Mouse (Mus musculus) MEL-GATA-1-ER (cell line): ENCODE results near the gene Nop2.
"Not testable (repeated sequence)": the region's sequence is repeated elsewhere in the genome, so short reads cannot be mapped to it uniquely, and the experiment has no call there.

Experiments used
- DNase-seq: peaks from one replicate; pipeline ENCODE4 v3.0.0-alpha.2; 2012; ENCODE audit warnings: low read depth; ENCODE audit errors: extremely low read depth

Nop2 gene

DNA sequence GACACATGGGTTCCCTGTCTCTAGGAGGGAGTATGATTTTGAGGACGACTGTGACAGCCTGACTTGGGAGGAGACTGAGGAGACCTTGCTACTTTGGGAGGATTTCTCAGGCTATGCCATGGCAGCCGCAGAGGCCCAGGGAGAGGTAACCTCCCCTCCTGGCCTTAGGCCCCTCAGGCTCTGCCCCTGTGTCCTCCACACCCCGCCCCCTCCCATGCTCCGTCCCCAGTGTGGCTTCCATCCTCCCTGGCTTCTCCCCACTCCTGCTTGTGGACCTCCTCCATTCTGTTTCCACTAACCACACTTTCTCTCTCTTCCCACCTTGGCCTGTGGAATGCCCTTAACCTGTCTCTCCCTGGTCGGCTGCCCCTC is 21.3 kb downstream of the Nop2 start:
- no peak for DNase-seq

DNA sequence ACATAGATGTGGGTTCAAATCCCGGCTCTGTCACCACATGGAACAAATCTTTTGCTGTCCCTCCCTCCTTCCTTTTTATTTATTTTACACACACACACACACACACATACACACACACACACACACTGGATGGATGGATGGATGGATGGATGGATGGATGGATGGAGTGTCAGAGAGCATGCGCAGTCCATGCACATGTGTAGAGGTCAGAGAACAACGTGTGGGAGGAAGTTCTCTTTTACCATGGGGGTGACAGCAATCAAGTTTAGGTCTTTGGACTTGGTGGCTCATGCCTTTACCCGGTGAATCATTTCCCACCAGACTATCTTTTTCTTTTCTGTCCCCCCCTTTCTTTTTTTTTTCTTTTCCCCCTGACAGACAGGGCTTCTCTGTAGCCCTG is 22.0 kb downstream of the Nop2 start:
- no peak for DNase-seq

DNA sequence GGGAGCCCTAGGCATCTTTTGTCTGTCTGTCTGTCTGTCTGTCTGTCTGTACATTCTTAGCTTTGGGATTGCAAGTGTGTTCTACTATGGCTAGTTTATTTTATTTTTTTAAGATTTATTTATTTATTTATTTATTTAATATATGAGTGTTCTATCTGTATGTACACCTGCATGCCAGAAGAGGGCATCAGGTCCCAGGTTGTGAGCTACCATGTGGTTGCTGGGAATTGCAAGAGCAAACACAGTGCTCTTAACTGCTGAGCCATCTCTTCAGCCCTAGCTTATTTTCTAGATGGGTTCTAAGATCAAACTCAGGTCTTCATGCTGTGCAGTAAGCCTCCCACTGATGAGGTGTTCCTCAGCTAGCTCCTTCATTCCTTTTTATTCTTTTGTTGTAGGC is 22.8 kb downstream of the Nop2 start:
- no peak for DNase-seq

DNA sequence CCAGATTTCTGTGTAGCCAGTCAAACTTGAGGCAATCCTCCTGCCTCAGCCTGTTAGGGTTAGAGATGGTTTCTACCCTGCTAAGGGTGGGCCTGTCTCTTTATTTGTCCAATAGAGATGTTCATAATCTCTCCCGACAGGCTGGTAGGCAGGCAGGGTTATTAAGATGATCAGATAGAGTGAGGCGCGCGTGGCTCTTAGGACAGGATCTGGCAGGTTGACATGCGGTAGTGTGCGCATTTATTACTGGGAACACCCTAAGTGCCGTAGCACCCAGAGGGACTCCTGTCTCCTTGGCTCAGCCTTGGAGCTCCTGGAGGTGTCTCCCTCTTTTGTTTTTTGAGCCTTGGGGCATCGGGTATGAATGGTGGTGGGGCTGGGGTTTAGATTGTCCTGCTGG is 23.6 kb downstream of the Nop2 start:
- no peak for DNase-seq

DNA sequence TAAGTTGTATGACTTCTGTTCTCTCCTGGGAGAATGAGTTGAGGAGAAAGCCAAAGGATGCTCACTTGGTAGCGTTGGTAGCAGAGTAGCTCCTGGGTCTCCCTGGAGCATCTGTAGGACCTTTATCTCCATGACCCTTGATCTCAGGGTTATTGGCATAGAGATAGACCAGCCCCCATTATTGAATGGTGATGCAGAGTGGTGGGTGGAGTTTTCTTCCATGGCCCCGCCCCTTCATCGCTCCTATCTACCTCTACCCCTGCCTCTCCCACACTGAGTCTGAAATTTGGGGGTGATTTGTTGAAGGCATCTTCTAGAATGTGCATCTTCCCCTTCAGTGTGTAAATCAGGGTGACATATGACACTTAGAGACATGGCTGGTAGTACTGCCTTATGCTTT is 24.8 kb downstream of the Nop2 start:
- DNase-seq = no peak

DNA sequence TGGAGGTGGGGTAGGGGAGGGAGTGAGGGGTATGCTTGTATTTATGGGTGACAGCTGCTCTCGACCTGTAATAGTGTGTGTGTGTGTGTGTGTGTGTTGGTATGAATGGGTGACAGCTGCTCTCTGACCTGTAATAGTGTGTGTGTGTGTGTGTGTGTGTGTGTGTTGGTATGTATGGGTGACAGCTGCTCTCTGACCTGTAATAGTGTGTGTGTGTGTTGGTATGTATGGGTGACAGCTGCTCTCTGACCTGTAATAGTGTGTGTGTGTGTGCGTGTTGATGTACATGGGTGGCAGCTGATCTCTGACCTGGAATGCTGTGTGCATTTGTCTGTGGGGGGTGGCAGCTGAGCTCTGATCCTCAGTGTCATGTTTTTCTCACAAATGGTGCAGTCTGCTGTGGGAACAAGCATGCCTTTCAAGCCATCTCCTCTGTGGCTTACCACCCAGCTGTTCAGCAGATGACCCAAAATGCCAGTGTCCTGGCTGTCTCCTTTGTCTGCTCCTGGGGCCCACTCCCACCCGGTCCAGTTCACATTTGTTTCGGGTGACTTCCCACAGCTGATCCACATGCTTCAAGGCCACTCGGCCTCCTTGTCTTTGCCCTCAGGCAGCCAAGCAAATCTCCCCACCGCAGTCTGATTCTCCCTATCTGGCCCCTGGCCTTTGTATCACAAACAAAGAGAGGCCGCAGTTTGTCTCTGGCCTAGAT is 25.4 kb downstream of the Nop2 start:
- DNase-seq = no peak

DNA sequence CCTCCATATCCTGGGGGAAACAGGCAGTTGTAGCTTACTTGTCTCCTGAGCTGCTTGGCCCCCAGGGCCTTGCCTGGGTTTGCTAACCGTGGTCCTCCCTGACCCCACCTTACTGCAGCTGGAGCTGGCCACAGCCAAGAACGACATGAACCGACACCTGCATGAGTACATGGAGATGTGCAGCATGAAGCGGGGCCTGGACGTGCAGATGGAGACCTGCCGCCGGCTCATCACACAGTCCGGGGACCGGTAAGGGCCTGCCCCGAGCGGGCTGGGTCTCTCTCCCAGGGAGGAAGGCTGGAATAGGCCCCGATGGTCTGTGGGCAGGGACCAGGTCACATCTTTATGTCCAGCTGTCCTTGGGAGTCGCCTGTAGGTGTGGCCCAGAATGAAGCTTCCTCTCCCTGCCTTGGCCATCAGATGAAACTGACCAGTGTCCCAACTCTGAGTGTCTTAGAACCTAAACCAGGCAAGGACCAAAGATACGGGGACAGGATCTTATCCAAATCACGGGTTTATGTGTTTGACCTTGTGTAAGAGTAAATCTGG is 27.3 kb downstream of the Nop2 start:
- no peak for DNase-seq

DNA sequence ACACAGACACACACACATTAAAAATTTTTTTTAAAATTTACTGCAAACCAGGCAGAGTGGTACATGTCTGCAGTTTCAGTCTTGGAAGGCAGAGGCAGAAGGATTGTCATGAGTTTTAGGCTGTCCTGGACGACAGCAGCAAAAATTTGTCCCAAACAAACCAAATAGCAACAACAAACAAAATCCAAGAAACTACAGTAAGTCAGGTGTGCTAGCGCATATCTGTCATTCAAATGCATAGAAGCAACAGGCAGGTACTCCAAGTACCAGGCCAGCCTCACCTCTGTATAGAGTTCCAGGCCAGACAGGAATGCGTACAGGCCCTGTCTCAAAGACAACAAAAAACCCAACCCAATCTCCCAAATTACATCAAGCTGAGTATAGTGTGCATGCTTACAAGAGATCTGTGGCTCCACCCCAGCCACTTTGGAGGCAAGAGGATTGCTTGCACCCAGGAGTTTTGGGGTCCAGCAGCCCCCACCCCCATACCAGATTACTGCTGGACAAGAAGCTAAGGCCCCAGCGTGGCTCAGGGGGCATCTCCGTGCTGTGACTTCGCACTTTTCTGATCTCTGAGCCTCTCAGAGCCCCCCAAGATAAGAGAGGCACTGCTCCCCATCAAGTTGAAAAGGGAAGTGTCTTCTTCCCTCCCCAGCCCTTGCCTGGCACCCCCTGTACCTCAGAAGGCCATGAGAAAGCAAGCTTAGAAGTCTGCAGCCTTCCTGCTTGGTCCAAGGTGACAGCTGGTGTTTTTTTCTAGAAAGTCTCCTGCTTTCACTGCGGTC is 28.3 kb downstream of the Nop2 start:
- DNase-seq = peak; percentile 66

DNA sequence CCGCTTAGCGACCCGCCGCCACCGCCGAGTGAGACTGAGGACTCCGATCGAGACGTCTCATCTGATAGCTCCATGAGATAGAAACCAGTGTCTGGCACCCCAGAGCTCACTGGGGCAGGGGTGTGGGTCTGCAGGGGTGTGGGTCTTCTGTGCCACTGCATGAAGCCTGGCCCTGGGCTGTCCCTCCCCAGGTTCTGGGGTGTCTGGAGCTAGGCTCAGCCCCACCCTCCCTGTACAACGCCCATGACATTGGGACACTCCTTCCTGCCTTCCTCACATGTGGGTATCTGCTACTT is 28.8 kb downstream of the Nop2 start:
- no peak for DNase-seq

DNA sequence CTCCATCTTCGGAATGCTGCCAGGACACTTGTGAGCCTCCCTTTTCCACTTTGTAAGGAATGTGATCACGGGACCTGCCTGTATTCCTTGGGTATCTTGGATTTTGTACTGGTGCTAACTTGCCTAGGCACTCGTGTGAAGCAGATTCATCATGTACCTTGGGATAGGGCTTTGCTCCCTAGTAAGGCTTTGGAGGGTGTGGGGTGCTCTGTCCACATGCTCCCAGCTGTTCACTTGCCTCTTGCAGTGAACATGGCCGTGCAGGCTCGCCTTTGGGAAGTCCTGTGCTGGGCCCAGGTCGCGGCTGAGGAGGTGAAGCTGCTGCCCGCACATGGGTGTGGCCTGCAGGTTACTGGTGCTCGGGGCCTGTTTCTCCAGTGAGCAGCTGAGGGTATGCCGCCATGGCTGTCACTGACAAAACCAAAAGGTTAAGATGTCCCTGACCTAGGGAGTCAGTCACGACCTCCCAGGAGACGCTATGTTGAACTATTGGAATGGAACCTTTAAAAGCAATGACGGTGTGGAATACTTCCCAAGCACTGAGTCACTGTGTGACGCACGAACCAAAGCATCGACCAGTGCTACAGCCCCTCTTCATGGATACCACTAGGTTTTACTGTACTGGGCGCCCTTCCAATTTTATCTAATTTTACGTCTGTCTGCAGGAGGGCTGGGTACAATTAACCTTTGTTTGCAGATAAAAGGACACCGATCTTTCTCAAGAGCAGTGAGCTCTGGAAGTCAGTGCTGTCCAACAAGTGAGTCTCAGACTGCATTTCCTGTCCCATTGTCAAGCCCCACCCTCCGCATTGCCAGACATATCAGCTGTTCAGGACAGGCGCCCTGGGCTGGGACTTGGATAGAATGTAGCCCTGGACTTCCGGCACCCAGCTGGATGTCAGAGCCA is 29.4 kb downstream of the Nop2 start:
- DNase-seq = peak; percentile 86

DNA sequence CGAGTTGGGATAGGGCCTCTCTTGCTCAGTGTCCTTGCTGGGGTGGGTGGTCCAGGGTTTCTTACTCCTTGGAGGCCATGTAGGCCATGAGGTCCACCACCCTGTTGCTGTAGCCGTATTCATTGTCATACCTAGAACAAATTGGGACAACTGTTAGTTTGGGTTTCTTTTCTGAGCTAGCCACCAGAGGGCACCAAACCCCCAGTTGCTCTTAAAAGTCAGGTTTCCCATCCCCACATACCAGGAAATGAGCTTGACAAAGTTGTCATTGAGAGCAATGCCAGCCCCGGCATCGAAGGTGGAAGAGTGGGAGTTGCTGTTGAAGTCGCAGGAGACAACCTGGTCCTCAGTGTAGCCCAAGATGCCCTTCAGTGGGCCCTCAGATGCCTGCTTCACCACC is 30.3 kb downstream of the Nop2 start:
- DNase-seq = peak; percentile 62

DNA sequence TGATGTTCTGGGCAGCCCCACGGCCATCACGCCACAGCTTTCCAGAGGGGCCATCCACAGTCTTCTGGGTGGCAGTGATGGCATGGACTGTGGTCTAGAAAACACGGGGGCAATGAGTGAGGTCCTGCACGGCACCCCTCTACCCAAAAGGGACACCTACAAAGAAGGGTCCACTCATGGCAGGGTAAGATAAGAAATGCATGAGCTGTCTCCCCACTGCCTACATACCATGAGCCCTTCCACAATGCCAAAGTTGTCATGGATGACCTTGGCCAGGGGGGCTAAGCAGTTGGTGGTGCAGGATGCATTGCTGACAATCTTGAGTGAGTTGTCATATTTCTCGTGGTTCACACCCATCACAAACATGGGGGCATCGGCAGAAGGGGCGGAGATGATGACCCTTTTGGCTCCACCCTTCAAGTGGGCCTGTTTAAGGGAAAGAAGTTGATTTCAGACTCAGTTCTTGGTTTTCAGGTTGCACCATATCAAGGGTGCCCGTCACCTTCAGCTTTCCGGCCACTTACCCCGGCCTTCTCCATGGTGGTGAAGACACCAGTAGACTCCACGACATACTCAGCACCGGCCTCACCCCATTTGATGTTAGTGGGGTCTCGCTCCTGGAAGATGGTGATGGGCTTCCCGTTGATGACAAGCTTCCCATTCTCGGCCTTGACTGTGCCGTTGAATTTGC is 31.1 kb downstream of the Nop2 start:
- not testable (repeated sequence) for DNase-seq

DNA sequence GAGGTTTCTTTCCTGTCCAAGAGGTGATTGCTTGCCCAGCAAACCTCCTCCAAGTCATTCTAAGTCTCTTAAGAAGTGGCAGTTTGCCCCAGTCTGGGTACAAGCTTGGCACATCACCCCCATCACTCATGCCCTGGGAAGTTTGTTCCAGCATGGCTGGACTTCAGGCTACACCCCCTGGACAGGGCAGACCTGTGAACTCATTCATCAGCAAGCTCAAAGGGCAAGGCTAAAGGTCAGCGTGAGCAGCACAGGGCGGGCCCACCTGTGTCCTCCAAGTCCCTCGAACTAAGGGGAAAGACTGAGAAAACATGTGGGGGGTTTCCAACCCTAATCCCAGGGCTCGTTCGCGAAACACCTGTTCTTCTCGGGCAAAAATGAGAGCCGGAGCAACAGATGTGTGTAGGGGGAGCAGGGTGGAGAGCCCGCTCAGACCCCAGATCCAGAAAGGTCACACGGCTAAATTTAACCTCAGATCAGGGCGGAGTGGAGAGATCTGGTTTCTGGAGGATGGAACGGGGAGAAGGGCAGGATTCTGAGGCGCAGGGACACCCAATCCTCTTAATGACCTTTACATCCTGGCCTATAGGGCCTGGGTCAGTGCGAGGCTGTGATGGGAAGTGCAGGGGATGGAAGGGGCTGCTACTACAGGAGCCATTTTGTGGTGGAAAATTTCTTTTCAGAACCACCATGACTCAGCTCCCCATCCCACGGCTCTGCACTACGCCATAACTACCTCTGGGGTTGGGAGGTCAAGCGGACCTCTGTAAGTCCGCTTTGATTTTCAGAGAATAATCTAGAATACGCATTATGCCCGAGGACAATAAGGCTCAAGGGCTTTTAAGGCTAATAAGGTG is 32.3 kb downstream of the Nop2 start:
- DNase-seq = no peak

DNA sequence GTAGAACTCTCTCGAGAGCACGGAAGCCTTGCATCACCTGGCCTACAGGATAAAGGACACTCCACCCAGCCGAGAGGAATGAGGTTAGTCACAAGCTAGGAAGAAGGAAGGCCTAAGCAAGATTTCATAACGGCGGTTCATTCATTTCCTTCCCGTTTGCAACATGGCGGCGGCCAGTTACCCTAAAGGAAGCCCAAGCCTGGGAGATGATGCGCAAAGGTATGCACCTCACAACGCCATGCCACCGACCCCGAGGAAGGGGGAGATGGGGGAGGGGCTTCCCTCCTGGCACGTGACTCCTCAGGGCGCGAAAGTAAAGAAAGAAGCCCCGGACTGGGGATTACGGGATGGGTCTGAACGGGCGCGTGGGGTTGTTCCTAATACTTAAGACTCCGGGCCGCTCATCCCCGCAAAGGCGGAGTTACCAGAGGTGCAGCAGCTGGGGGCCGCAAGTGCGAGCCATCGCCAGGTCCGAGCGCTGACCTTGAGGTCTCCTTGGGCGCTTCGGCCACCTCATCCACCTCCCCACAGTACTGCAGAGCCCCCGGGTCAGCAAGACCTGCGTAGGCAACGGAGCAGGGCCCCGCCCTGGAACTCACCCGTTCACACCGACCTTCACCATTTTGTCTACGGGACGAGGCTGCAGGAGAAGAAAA is 33.1 kb downstream of the Nop2 start:
- DNase-seq = no peak

DNA sequence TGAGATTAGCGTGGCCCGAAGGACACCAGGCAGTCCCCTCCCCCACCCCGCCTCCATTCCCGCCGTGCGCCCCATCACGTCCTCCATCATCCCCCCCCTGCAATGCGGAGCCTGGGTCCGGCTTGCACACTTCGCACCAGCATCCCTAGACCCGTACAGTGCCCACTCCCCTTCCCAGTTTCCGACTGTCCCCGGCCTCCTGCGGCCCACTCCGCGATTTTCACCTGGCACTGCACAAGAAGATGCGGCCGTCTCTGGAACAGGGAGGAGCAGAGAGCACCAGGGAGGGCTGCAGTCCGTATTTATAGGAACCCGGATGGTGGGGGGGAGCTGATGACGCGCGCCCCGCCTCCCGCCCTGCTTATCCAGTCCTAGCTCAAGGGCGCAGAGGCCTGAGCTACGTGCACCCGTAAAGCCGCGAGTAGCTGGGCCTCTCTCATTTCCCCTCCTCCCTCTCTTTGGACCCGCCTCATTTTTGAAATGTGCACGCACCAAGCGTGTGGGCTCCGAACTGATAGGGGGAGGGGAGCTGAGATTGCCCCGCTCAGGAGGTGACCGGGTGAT is 33.7 kb downstream of the Nop2 start:
- DNase-seq = peak; percentile 95

DNA sequence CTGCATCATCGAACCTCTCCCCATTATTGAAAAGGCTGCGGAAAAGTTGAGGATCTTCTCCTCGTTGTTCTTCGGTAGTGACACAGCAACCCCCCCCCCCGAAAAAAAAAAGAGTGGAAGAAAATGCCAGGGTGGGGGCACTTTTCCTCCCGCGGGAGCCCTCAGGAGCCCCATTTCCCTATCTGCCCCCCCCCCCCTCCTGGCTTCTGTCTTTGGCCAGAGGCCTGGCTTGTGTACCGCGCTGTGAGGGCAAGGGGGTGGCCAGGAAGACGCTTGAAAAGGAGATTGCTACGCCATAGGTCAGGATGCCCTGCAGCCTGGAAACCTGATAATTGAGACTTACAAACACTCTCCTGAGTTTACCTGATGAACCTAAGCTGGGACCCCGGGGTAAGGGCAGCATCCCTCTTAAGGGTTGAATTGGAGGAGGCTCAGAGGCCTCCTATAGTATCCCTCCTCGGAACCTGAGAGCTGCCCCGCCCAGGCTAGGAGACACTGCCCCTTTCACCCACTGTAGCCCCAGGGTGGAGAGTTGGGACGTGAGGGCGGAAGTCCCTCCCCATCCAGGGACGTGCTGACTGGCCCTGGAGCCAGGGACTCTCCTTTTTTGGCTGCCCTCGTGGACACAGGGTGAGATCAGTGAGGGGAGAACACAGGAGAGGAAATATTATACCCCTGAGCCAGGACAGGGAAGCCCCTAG is 34.5 kb downstream of the Nop2 start, which contains the start of gene Gapdh:
Gapdh (minus strand) TSS at position 417 of the 701 bp plus-strand sequence.
- DNase-seq = no peak

DNA sequence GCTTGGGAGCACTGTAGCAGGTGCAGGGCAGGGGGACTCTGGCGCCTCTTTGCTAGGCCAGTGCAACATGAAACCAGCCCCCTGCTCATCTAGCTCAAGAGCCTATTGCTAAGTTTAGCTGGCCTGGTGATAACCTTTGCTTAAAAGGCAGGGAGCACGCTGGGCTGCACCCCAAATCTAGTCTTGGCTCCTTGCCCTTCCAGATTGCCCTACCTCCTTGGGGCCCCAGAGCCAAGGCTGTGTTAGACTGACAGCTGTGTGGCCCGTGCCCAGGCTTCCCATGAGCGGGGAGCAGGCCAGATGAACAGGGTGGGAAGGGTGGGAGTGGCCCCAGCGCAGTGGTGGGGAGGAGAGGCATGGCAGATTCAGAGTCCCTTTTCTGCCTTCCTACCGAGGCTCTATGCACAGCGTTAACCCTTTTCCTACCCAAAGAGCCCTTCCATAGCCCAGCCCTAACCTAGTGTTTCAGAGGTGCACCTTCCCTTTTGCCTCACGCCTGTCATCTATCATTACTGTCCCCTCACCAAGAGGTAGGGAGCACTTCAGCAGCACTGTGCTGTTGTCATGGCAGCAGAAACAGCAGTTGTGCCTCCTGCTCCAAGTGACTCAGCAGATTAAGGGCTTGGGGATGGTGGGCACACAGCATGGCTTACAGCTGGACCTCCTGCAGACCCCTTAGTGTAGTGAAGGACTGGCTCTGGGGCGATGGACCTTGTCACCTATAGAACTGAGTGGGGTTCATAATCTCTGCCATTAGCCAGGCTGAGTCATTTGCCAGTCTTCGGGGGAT is 35.3 kb downstream of the Nop2 start:
- DNase-seq = no peak

DNA sequence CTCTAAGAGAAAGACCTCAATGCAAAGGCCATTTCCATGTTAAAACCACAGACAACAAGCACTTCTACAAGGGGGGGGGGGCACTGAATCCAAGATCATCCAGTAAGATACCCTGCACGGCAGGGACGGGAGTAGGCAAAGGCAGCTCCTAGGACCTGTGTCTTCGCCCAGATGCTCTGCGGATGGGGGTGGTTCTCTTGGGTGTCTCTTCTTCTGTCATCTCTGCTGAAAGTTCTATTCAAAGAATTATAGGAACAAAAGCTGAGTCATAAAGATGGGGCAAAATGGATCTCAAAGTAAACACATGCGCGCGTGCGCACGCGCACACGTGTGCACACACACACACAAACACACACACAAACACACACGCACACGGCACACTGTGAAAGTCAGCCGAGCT is 36.4 kb downstream of the Nop2 start:
- DNase-seq = no peak
